Mouse (Mus musculus) ovary, adult 10 weeks (tissue): ENCODE data around the gene Vamp5. TPM values are rescaled to one million over a fixed set of nuclear protein-coding genes. Genes with fewer than 3 reads are reported as not detected.

ENCODE experiments used
- polyA plus RNA-seq: library from polyadenylated mRNA; stranded (reverse); fragments of 350-450 nt; fragmentation: Illumina TruSeq; extraction: RNeasy Lipid Tissue Mini Kit (QIAGEN cat#74804); gene quantifications from one replicate; pipeline ENCODE4 v1.2.3, GENCODE M21; 2014

The Vamp5 gene
- polyA plus RNA-seq = 0.34 TPM

GRCm38 (mm10) chr6:72380131-72380770, at the start of gene Vamp5:
Gene Vamp5 (minus strand): TSS chr6:72380468.

GRCm38 (mm10) chr6:72414076-72414756, 33.9 kb upstream of the Vamp5 start, which contains the start of gene Ggcx:
Gene Ggcx (plus strand): TSS chr6:72414308.

GRCm38 (mm10) chr6:72389941-72390771, 9.9 kb upstream of the Vamp5 start, which contains the start of gene Vamp8:
Gene Vamp8 (minus strand): TSS chr6:72390703.

GRCm38 (mm10) chr6:72366844-72367443, 13.3 kb downstream of the Vamp5 start, which contains the start of gene Rnf181:
Gene Rnf181 (minus strand): TSS chr6:72366956.

GRCm38 (mm10) chr6:72355066-72355911, 25.0 kb downstream of the Vamp5 start, which contains the start of gene Tmem150a:
Gene Tmem150a (plus strand): TSS chr6:72355447.

GRCm38 (mm10) chr6:72347166-72347941, 32.9 kb downstream of the Vamp5 start, which contains the start of gene 0610030E20Rik:
Gene 0610030E20Rik (plus strand): TSS chr6:72347317.

GRCm38 (mm10) chr6:72345074-72345567, 35.1 kb downstream of the Vamp5 start, which contains the start of gene Usp39:
Gene Usp39 (minus strand): TSS chr6:72345184.

Other genes with a start within 250 kb of the Vamp5 start
- 0.54 TPM for gene Atoh8, start 144.9 kb downstream of the Vamp5 start, polyA plus RNA-seq
- not detected for gene Sftpb, start 75.9 kb downstream of the Vamp5 start, polyA plus RNA-seq
- gene Usp39, start 35.3 kb downstream of the Vamp5 start, polyA plus RNA-seq = 72.8 TPM
- 38.3 TPM for gene 0610030E20Rik, start 33.2 kb downstream of the Vamp5 start, polyA plus RNA-seq
- 0.83 TPM for gene Tmem150a, start 25.0 kb downstream of the Vamp5 start, polyA plus RNA-seq
- 165 TPM for gene Rnf181, start 13.5 kb downstream of the Vamp5 start, polyA plus RNA-seq
- 35.1 TPM for gene Vamp8, start 10.2 kb upstream of the Vamp5 start, polyA plus RNA-seq
- 19.7 TPM for gene Ggcx, start 33.8 kb upstream of the Vamp5 start, polyA plus RNA-seq
- 298 TPM for gene Mat2a, start 59.1 kb upstream of the Vamp5 start, polyA plus RNA-seq
- not detected for gene Sh2d6, start 141.2 kb upstream of the Vamp5 start, polyA plus RNA-seq
- 1.3 TPM for gene Capg, start 163.9 kb upstream of the Vamp5 start, polyA plus RNA-seq
- 4.4 TPM for gene Elmod3, start 217.9 kb upstream of the Vamp5 start, polyA plus RNA-seq
- 10.9 TPM for gene Retsat, start 218.0 kb upstream of the Vamp5 start, polyA plus RNA-seq
- gene Tgoln1, start 236.5 kb upstream of the Vamp5 start, polyA plus RNA-seq = 251 TPM